Mouse (Mus musculus) intestine, postnatal 0 days (tissue): ENCODE results near the gene Rasgef1c. TPM values are rescaled to one million over a fixed set of nuclear protein-coding genes. Genes with fewer than 3 reads are reported as not detected.
A peak's percentile ranks its signal among the peaks of the same experiment; 100 is the strongest.

Experiments
- ATAC-seq: fragments of 200-750 bp; cut with Nextera tagmentation; 2 replicates; pipeline ENCODE4 v1.8.0; 2017; ENCODE audit warnings: mild to moderate bottlenecking, moderate TSS enrichment, moderate library complexity
- H3K27ac ChIP-seq: fragments of 300-500 bp; sonication (generic); 2 replicates; pipeline ENCODE4 v1.5.1; 2014; ENCODE audit warnings: mild to moderate bottlenecking, low read depth, low read length, moderate library complexity
- H3K27me3 ChIP-seq: fragments of 300-500 bp; sonication (generic); replicated peaks from 2 replicates; pipeline ENCODE4 v1.6.1; 2014; ENCODE audit warnings: low read length, mixed read lengths; ENCODE audit not compliant: control insufficient read depth, insufficient read depth
- H3K36me3 ChIP-seq: fragments of 300-500 bp; sonication (generic); 2 replicates; pipeline ENCODE4 v1.6.1; 2014; ENCODE audit warnings: mild to moderate bottlenecking, moderate library complexity; ENCODE audit not compliant: control insufficient read depth, insufficient read depth
- H3K4me1 ChIP-seq: fragments of 300-500 bp; sonication (generic); replicated peaks from 2 replicates; pipeline ENCODE4 v1.6.1; 2014; ENCODE audit warnings: antibody characterized with exemption, low read length, mixed read lengths; ENCODE audit not compliant: control insufficient read depth, insufficient read depth
- H3K4me2 ChIP-seq: fragments of 300-500 bp; sonication (generic); replicated peaks from 2 replicates; pipeline ENCODE4 v1.6.1; 2014; ENCODE audit warnings: low read depth, mild to moderate bottlenecking, moderate library complexity
- H3K4me3 ChIP-seq: fragments of 300-500 bp; sonication (generic); 2 replicates; pipeline ENCODE4 v1.5.1; 2014; ENCODE audit warnings: low read depth, low read length
- H3K9ac ChIP-seq: fragments of 300-500 bp; sonication (generic); 2 replicates; pipeline ENCODE4 v1.6.1; 2014; ENCODE audit warnings: mild to moderate bottlenecking, low read depth, low read length
- H3K9me3 ChIP-seq: fragments of 300-500 bp; sonication (generic); 2 replicates; pipeline ENCODE4 v1.6.1; 2016; ENCODE audit warnings: mixed run types; ENCODE audit not compliant: control insufficient read depth
- CTCF ChIP-seq: sonication (generic); IDR thresholded peaks from 2 replicates; pipeline ENCODE4 v1.5.1; 2016; ENCODE audit warnings: low read depth, mild to moderate bottlenecking, control low read depth, antibody characterized with exemption, moderate library complexity
- WGBS: fragments of 180-500 bp; shearing (Covaris S2); extraction: QIAGEN DNeasy Blood & Tissue Kit; methylation state at CpG from one replicate; pipeline ENCODE4 v1.1.7; 2014; 5-methylcytosine and 5-hydroxymethylcytosine counted together
- polyA plus RNA-seq: library from polyadenylated mRNA; unstranded; fragments of >200 nt; fragmentation: Nextera tagmentation; extraction: Ambion mirVana; gene quantifications from 2 replicates; pipeline ENCODE4 v1.2.1, GENCODE M21; 2015

Rasgef1c gene
- polyA plus RNA-seq: 0.44 and 0.78 TPM in 2 replicates

DNA sequence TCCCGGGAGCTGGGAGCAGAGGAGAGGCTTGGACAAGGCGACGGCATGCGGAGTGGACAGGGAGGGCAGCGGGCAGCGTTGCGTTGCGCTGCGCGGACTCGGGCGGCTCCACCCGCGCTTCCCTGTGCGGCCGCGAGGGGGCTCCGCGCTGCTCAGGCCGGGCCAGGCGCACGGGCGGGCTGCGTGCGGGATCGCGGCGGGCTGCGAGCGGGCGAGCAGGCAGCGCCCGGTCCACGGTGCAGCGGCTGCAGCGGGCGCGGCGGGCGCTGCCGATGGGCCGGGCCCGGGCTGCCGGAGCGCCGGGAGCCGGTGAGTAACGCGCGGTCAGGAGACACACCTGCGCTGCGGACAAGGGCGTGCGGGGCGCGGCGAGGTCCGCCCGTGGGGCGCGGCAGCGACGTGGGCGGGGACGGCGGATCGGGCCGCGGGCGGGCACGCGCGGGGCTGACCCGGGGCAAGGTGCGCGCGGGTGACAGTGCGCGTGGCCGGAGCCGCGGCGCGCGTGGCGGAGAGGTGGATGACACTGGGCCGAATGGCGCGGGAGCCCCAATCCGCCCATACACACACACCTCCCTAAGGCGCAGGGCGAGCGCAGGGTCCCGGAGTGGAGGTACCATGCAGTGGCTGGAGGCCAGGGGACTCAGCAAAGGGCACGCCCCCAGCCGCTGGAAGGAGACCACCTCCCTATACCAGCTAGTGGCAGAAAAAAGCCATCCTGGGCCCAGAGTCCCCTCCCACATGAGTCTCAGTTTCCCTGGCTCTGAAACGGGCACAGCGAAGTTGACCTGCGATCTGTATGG lies at the start of gene Rasgef1c:
Gene Rasgef1c (plus strand): TSS at position 177 of the 800 bp plus-strand sequence.
- Histone ChIP-seq H3K9me3 (no peaks in the 10 kb centered on the region), H3K9ac (peak within 1 kb of the TSS; percentile 42; the same call in 1 of the 2 replicates), H3K4me1 (no peaks in the 10 kb centered on the region; the same call in 1 of the 2 replicates), H3K27me3 (peaks cover 30% of the 10 kb centered on the region), H3K4me3 (peak within 1 kb of the TSS; percentile 54), H3K27ac (no peak within 1 kb of the TSS), H3K4me2 (peak within 1 kb of the TSS; percentile 99), H3K36me3 (no peaks in the 10 kb centered on the region)
- ATAC-seq: peak; percentile 87
- WGBS: 3% methylated on average over 90 of the region's 99 CpGs
- peak; percentile 73 for TF ChIP-seq CTCF

DNA sequence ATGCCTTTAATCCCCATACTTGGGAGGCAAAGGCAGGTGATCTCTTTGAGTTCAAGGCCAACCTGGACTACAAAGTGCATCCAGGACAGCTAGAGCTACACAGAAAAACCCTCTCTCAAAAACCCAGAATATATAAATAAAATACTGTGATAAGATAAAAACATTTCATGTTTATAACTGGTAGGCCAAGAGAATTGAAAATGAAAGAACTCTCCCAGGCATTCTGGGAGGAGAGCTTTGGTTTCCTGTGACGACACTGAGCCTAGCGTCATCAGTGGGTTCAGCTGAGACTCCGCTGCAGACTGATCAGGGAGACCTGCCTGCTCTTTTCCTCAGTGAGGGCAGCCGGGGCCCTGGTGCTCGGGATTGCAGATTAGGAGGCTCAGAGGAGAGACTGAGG lies 46.5 kb upstream of the Rasgef1c start:
- Histone ChIP-seq H3K9ac (no peak overlapping the region), H3K4me1 (no peaks in the 10 kb centered on the region), H3K9me3 (no peaks in the 10 kb centered on the region), H3K27ac (no peak overlapping the region), H3K4me2 (no peak overlapping the region), H3K4me3 (no peak overlapping the region), H3K27me3 (no peaks in the 10 kb centered on the region), H3K36me3 (peaks cover 9% of the 10 kb centered on the region; the same call in 1 of the 2 replicates)
- 78% methylated on average over 5 of the region's 5 CpGs for WGBS
- no peak for ATAC-seq
- no peak for TF ChIP-seq CTCF

DNA sequence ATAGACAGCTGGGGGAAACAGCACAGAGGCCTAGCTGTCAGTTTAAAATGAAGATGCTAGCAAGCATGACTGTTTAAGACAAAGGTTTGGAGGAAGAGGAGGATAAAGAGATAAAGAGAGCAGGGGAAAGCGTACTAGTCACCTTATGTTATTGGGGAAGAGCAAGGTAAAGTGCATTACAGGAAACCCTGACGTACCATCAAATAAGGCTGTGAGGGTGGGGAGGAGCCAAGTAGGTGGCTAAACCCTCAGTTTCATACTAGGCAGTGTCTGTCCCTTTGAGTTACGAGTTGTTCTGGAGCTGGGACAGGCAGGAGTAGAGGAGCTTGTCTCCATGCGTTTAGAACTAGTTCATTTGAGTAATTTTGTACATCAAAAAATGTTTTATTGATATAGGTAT lies 40.5 kb upstream of the Rasgef1c start:
- 87% methylated on average over 4 of the region's 4 CpGs for WGBS
- TF ChIP-seq CTCF: no peak
- H3K9me3 ChIP-seq: no peaks in the 10 kb centered on the region
- H3K4me2 ChIP-seq: no peak overlapping the region
- H3K27me3 ChIP-seq: no peaks in the 10 kb centered on the region
- no peak for ATAC-seq
- H3K27ac ChIP-seq: no peak overlapping the region
- H3K36me3 ChIP-seq: peaks cover 11% of the 10 kb centered on the region
- H3K4me3 ChIP-seq: no peak overlapping the region
- no peak overlapping the region for H3K9ac ChIP-seq
- H3K4me1 ChIP-seq: no peaks in the 10 kb centered on the region

DNA sequence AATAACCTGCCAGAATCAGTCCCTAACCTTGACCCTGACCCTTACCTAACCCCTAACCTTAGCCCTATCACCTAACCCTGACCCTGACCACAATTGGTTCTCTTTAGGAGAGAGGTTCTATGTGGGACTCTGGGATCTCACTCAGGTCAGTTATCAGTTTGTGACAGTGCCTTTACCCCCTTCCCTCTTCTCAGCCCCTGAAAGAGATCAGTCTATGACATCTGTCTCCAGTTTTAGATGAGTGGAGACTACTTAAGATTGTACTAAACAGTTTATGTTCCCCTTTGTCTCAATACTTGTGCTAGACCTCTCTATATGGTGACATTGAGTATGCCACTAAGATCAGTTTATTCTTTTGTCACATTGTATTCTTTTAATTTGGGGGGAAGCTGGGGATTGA lies 37.7 kb upstream of the Rasgef1c start:
- peaks cover 21% of the 10 kb centered on the region for H3K36me3 ChIP-seq
- H3K9me3 ChIP-seq: no peaks in the 10 kb centered on the region
- no peaks in the 10 kb centered on the region for H3K27me3 ChIP-seq
- TF ChIP-seq CTCF: no peak
- no peak overlapping the region for H3K9ac ChIP-seq
- no peak overlapping the region for H3K27ac ChIP-seq
- H3K4me1 ChIP-seq: no peaks in the 10 kb centered on the region
- no peak for ATAC-seq
- no peak overlapping the region for H3K4me2 ChIP-seq
- no peak overlapping the region for H3K4me3 ChIP-seq

DNA sequence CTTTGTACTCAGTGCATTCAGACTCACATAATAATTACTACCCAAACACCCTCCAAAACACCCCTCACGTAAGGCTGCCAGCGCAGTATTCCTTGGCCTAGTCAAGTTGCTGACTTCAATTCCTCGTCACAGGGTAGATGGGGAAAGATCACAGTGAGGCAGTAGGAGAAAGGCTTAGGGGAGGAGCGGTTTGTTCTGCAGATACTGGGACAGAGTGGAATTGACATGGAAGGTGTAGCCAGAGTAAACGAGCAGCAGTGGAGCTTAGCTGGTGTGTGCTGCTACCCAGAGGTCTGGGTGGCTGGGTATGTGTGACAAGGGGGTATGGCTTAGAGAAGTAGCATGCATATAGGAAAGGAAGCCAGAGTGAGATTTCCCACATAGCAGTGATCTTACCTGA lies 34.3 kb upstream of the Rasgef1c start:
- Histone ChIP-seq H3K4me2 (no peak overlapping the region), H3K27ac (no peak overlapping the region), H3K9me3 (no peaks in the 10 kb centered on the region), H3K36me3 (peaks cover 31% of the 10 kb centered on the region), H3K4me1 (no peaks in the 10 kb centered on the region), H3K27me3 (no peaks in the 10 kb centered on the region), H3K9ac (no peak overlapping the region), H3K4me3 (no peak overlapping the region)
- no peak for TF ChIP-seq CTCF
- ATAC-seq: no peak
- 87% methylated on average over 5 of the region's 5 CpGs for WGBS

DNA sequence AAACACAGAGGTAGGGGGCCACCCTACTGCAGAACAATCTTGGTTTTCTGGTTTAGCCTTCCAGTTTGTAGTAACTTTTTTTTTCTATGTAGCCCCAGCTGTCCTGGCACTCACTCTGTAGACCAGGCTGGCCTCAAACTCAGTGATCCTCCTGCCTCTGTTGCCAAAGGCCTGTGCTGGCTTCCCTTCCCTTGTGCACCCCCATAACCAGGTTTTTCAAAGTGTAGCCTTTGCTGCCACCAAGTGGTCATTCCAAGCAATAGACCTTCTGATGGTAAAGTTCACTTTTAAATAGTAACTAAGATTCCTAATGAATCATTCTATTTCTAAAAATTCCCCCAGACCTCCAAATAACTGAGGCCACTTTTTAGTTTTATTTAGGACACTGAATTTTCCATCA lies 31.9 kb upstream of the Rasgef1c start:
- H3K4me2 ChIP-seq: no peak overlapping the region
- H3K9ac ChIP-seq: no peak overlapping the region
- ATAC-seq: no peak
- H3K36me3 ChIP-seq: peaks cover 43% of the 10 kb centered on the region
- no peaks in the 10 kb centered on the region for H3K4me1 ChIP-seq
- H3K27ac ChIP-seq: no peak overlapping the region
- H3K27me3 ChIP-seq: no peaks in the 10 kb centered on the region
- no peak overlapping the region for H3K4me3 ChIP-seq
- TF ChIP-seq CTCF: peak; percentile 83
- H3K9me3 ChIP-seq: no peaks in the 10 kb centered on the region
